Mouse (Mus musculus): ENCODE measurements around the gene Agpat3. TPM values are rescaled to one million over a fixed set of nuclear protein-coding genes. Genes with fewer than 3 reads are reported as not detected.

The Agpat3 gene
- polyA plus RNA-seq, 1 experiment from 2014 or later = 98.9 TPM

DNA sequence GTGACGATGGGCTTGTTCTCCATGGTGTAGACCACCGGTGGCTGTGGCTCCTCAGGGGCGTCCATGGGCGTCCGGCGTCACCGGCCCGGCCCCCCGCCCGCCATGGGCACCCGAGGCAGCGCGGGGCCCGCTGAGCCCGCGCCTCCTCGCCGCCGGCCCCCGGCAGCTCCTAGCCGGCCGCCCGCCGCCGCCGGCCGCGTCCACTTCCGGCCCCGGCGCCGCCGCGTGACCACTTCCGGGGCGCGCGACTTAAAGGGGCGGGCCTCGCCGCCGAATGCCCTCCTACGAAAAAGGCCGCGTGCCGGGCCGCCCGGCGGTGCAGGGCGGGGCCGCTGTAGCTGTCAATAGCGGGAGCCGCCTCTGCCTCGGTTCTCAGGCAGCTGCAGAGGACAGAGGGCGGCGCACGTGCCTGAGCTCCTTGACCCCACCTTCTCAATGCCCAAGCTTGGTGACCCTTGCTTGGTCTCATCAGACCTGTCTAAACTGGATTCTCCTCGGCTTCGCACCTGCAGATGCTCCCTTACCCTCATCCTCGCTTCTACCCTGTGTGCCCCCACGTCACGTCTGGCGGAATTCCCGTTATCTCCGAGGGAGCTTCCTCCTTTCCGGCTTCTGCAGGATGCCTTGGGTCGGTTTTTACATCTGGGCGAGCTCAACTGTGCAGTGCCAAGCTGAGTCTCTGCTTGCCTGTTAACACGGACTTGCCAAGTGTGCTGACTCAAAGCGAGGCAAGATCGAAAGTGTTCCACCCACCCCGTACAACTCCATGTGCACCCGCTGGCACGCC lies 107.7 kb downstream of the Agpat3 start, which contains the start of gene Trappc10:
TSS of gene Trappc10 (minus strand) at position 204 of the 787 bp plus-strand sequence.
- ChIA-PET CTCF (interaction anchor here (0.9 to 1.6 kb wide), 4 partner anchors 12 to 19 kb away, joined by 3 to 5 read pairs (median 4); no protein-coding TSS in a partner anchor), POLR2A (interaction anchor here (0.6 to 1.3 kb wide), 8 partner anchors 11 to 190 kb away, joined by 3 read pairs; partner anchors contain the start of gene Pwp2)
- H3K27me3 ChIP-seq = no peaks in the 10 kb centered on the region
- ATAC-seq (peak; percentile 80), DNase-seq (ENCODE audit: low read depth, low spot score) (no peak)
- in situ Hi-C loops (cut with MboI; ENCODE audit: low pct_unique_long_range_greater_than_20kb) = no loop called here
- TF ChIP-seq CTCF (IDR thresholded peaks at IDR 0.05) = no peak

DNA sequence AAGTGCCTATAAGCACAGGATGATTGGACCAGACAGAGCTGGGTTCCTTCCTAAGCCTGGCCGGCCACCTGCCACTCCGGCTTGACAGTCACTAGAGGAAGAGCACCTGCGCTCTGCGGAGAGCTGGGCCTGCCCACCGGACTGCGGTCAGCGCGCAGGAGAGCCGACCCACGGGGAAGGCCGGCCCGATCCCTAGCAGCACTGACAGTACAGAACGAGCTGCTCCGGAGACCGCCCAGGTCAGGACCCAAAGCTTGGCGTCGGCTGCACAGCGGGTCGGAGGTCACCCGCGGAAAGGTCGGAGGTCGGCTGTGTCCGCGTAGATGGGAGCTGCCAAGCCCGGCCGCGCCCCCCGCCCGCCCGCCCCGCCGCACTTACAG lies 108.2 kb downstream of the Agpat3 start:
- ATAC-seq (peak; percentile 57), DNase-seq (ENCODE audit: low read depth, low spot score) (no peak)
- H3K27me3 ChIP-seq = no peaks in the 10 kb centered on the region
- ChIA-PET POLR2A (interaction anchor here (0.6 to 1.3 kb wide), 6 partner anchors 26 to 190 kb away, joined by 3 read pairs; partner anchors contain the start of gene Pwp2), CTCF (interaction anchor here (0.9 to 1.5 kb wide), 3 partner anchors 16 to 21 kb away, joined by 3 to 4 read pairs (median 3); no protein-coding TSS in a partner anchor)
- in situ Hi-C loops (cut with MboI; ENCODE audit: low pct_unique_long_range_greater_than_20kb) = no loop called here
- no peak for TF ChIP-seq CTCF (IDR thresholded peaks at IDR 0.05)

DNA sequence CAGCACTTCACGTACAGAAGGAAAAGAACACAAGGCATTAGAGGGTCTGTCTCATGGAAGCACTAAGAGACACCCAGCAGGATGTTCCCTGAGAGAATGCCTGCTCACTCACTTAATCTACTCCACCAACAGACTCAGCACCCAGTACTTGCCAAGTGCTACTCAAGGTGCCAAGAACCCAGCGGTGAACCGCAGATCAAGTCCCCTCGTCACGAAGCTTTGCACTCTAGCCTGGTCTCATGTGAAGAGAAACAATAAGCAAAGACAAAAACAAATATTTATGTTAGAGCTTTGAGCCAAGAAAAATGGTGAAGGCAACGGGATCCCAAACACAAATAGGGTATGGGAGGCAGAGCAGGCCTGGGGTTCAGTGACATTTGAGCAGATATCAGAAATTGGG lies 113.4 kb downstream of the Agpat3 start:
- in situ Hi-C loops (cut with MboI; ENCODE audit: low pct_unique_long_range_greater_than_20kb) = no loop called here
- CTCF ChIA-PET = interaction anchor here (0.8 kb wide), 1 partner anchor 16 kb away, joined by 3 read pairs; no protein-coding TSS in a partner anchor
- DNase-seq (ENCODE audit: low read depth, low spot score) = no peak
- no peak for ATAC-seq
- H3K27me3 ChIP-seq = no peaks in the 10 kb centered on the region
- POLR2A ChIA-PET = no interaction called here
- TF ChIP-seq CTCF (IDR thresholded peaks at IDR 0.05) = no peak

DNA sequence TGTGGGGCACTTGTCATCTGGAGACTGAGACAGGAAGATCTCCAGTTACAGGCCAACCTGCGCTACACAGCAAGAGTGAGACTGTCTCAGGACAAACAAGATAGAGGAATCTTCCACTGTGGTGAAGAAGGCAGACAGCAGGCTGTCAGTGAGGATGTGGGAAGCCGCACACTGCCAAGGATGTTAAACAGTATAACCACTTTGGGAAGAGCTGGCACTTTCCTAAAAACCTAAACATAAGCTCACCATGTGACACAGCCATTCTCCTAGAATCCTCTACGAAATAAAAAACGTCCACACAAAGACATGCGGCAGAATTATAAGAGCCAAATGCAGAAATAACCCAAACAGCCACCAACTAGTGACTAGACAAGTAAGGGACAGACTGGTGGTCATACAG lies 114.0 kb downstream of the Agpat3 start:
- in situ Hi-C loops (cut with MboI; ENCODE audit: low pct_unique_long_range_greater_than_20kb) = no loop called here
- CTCF ChIA-PET = no interaction called here
- no peaks in the 10 kb centered on the region for H3K27me3 ChIP-seq
- POLR2A ChIA-PET = no interaction called here
- ATAC-seq = no peak
- DNase-seq (ENCODE audit: low read depth, low spot score) = no peak
- TF ChIP-seq CTCF (IDR thresholded peaks at IDR 0.05) = no peak

GRCm38 (mm10) chr10:78237809-78238208 lies 114.5 kb downstream of the Agpat3 start:
- H3K27me3 ChIP-seq = no peaks in the 10 kb centered on the region
- POLR2A ChIA-PET = no interaction called here
- in situ Hi-C loops (cut with MboI; ENCODE audit: low pct_unique_long_range_greater_than_20kb) = no loop called here
- CTCF ChIA-PET = no interaction called here
- ATAC-seq (no peak), DNase-seq (ENCODE audit: low read depth, low spot score) (no peak)
- TF ChIP-seq CTCF (IDR thresholded peaks at IDR 0.05) = no peak

DNA sequence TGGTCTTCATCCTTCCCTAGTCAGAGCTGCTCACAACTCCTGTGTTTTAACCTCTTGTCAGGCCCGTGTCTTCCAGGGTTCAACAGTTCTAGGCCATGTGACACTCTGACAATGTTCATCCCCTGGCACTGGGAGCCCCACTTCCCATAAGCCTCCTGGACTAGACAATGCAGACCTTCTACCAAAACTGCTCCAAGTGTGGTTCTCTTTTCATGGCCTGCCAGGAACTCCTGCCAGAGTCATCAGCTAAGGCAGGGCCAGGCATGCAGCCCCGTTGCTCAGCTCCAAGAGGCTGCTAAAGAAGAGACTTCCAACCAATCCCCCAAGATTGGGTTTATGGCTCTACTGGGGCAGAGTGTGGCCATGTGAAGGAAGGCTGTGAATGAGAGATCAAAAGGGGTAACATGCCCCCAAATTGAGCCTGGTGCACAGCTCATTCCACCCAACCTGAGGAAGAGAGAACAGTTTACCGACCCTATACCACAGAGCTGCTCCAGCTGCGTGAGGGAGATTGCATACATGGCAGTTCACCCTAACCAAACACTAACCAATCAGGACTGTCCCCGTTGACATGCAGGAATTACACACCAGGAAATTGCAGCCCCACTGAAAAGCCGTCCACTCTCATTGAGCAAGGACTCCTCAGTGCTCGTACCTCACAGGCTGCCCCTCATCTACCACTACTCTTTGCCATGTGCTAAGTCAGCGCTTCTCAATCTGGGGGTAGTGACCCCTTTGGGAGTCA lies 115.2 kb downstream of the Agpat3 start:
- DNase-seq (ENCODE audit: low read depth, low spot score) = no peak
- no peak for ATAC-seq
- no peak for TF ChIP-seq CTCF (IDR thresholded peaks at IDR 0.05)
- ChIA-PET POLR2A (no interaction called here), CTCF (interaction anchor here (2.1 kb wide), 1 partner anchor 11 kb away, joined by 7 read pairs; no protein-coding TSS in a partner anchor)
- H3K27me3 ChIP-seq = no peaks in the 10 kb centered on the region
- in situ Hi-C loops (cut with MboI; ENCODE audit: low pct_unique_long_range_greater_than_20kb) = no loop called here

GRCm38 (mm10) chr10:78233756-78234155 lies 118.5 kb downstream of the Agpat3 start:
- TF ChIP-seq CTCF (IDR thresholded peaks at IDR 0.05) = no peak
- in situ Hi-C loops (cut with MboI; ENCODE audit: low pct_unique_long_range_greater_than_20kb) = no loop called here
- ChIA-PET CTCF (no interaction called here), POLR2A (no interaction called here)
- H3K27me3 ChIP-seq = no peaks in the 10 kb centered on the region
- ATAC-seq (no peak), DNase-seq (ENCODE audit: low read depth, low spot score) (no peak)

DNA sequence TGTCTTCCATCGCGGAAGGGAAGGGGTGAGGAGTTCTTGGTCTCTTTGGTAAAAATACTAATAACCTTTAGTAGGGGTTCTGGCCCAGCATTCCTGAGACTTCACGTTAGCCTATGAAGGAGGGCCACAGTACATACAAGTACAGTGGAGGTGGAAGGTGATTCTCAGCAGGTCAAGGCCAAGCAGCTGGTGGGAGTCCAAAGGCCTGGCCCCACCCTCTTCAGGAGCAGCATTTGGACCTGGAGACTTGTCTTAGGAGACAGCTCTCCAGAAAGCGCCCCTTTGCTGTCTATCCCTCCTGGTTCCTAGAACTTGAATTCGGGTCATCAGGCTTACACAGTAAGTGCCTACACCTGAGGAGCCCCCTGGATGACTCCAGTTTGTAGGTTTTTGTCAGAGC lies 119.1 kb downstream of the Agpat3 start:
- POLR2A ChIA-PET = no interaction called here
- no peak for TF ChIP-seq CTCF (IDR thresholded peaks at IDR 0.05)
- no peaks in the 10 kb centered on the region for H3K27me3 ChIP-seq
- in situ Hi-C loops (cut with MboI; ENCODE audit: low pct_unique_long_range_greater_than_20kb) = no loop called here
- CTCF ChIA-PET = no interaction called here
- DNase-seq (ENCODE audit: low read depth, low spot score) (no peak), ATAC-seq (no peak)

DNA sequence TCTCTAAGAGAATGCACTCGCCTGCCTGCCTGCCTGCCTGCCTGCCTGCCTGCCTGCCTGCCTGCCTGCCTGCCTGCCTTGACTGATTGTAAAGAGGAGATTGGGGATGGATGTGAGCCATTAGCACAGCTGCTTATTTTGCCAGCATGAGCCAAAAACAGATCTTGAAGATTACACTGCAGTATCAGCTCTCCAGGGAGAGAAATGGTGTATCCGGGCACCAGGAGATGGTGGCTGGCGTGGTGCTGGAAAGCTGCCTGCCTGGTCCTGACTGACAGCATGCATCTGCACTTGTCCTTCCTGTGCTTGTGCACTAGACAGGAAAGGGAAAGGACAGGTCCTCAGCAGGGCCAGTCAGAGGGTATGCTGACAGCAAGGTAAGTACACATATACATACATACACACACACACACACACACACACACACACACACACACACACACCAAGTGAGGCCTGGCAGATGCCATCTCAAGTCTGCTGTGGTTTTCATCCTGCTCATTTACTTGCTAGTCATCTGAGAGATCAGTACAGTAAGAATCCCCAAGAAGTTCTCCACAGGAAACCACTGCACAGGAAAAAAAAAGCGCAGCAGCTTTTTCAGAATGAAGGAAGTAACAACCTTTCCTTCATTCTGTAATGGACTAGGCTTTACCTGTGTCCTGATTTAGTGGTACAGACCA lies 119.8 kb downstream of the Agpat3 start:
- in situ Hi-C loops (cut with MboI; ENCODE audit: low pct_unique_long_range_greater_than_20kb) = no loop called here
- ATAC-seq = no peak
- CTCF ChIA-PET = no interaction called here

DNA sequence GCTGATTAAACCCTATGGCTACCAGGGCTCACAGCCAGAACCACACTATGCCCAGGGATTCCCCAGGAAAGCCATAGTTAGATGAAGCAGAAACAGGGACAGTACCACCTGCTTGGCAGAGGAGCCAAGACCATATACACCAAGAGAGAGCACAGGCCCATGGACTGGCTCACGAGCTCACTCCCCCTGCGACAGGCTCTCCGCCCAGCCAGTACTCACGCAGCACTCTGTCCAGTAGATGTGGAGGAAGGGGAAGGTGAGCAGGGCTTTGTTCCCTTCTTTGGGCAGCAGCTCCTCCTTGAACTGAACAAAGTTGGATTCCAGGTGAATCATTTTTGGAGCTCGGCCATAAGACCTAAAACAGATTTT lies 123.7 kb downstream of the Agpat3 start:
- no peaks in the 10 kb centered on the region for H3K27me3 ChIP-seq
- CTCF ChIA-PET = interaction anchor here (1.0 to 1.2 kb wide), 2 partner anchors 11 to 15 kb away, joined by 3 read pairs; partner anchors contain the start of gene Trappc10
- POLR2A ChIA-PET = no interaction called here
- no peak for ATAC-seq
- in situ Hi-C loops (cut with MboI; ENCODE audit: low pct_unique_long_range_greater_than_20kb) = no loop called here
- no peak for TF ChIP-seq CTCF (IDR thresholded peaks at IDR 0.05)
- DNase-seq (ENCODE audit: low read depth, low spot score) = no peak

More for the DNA sequence above, 119.8 kb downstream of the Agpat3 start:
- H3K27me3 ChIP-seq = no peaks in the 10 kb centered on the region
- TF ChIP-seq CTCF (IDR thresholded peaks at IDR 0.05) = no peak
- no peak for DNase-seq (ENCODE audit: low read depth, low spot score)
- POLR2A ChIA-PET = no interaction called here

Measured in Patski (cell line).